Mouse (Mus musculus): Measurements from ENCODE around the gene Plscr3.

GRCm38 (mm10) chr11:69871822-69872221 lies 25.6 kb downstream of the Plscr3 start:
- no peak for TF ChIP-seq EP300 (IDR thresholded peaks at IDR 0.05; ENCODE audit: low read depth)
- TF ChIP-seq CTCF (IDR thresholded peaks at IDR 0.05; ENCODE audit: low read depth) = no peak
